ENCODE assay signal across 8 mouse cellular contexts in the genomic region with DNA sequence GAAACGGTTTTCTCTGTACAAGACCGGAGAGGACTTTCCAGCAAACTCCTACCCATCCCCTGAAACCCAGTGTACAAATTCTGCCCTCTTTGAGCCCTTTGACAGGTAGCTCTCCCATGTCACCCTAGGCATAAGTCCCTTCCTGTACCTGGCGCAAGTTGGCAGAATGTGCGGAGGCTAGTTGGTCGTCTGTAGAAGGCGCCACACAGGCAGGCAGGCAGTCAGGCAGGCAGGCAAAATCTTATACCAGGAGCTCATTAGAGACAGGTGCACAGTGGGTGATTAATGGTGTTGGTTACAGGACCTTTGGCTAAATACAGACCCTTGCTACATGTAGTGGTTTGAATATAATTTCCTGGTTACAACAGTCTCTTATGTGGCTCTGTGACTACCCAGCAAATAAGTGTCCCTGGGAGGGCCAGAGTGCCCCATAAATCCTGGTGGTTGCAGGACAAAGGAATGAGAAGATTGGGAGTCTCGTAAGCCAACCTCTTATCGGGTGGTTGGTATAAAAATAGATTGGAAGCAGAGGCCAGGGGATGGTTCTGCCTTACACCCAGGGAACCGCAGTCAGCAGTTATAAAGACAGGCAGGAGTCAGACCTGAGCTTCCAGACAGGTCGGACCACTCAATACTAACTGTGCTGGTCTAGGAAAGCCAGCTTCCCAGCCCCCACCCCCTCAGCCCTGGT. TPM values are rescaled to one million over a fixed set of nuclear protein-coding genes. Genes with fewer than 3 reads are reported as not detected.
DNase-seq lines count a peak whose midpoint lies in the region; ATAC-seq and TF ChIP-seq lines count a peak whose summit lies in the region.
"Had no signal": no experiment of that assay in that cellular context is flagged by ENCODE, and none has a peak within 500 bp of the region (broad histone marks: within the 10 kb centered on the region; RNA-seq: fewer than 3 reads in every experiment).

No protein-coding gene starts in this region.

- H3K36me3 ChIP-seq in C2C12 (ENCODE audit: control insufficient read depth, insufficient read depth) = no peaks in the 10 kb centered on the region
- no peaks in the 10 kb centered on the region; the same call in 1 of the 2 replicates for H3K36me3 ChIP-seq in heart, postnatal 0 days (replicated peaks; ENCODE audit: control insufficient read depth, insufficient read depth, low read length)
- no peaks in the 10 kb centered on the region for H3K36me3 ChIP-seq in liver, embryonic 13.5 days

- 25% methylated on average over 10 of the region's 10 CpGs for WGBS in heart, postnatal 0 days
- WGBS in liver, embryonic 13.5 days (ENCODE audit: insufficient replicate concordance) = 46% methylated on average over 10 of the region's 10 CpGs

- peaks cover 65% of the 10 kb centered on the region for H3K79me2 ChIP-seq in C2C12 (ENCODE audit: control insufficient read depth, insufficient read depth)

- H3K9me3 ChIP-seq in heart, postnatal 0 days (replicated peaks; ENCODE audit: control insufficient read depth, low read length) = no peaks in the 10 kb centered on the region; the same call in 1 of the 2 replicates
- 0 out of 2 replicates have a peak, but pooled peaks cover 5% of the 10 kb centered on the region for H3K9me3 ChIP-seq in liver, embryonic 13.5 days (replicated peaks)

- TF ChIP-seq EP300 in heart, postnatal 0 days (IDR thresholded peaks at IDR 0.05; ENCODE audit: low read depth) = peak; percentile 42; the same call in 1 of the 2 replicates

- peak; percentile 89 for DNase-seq in heart, postnatal 0 days (ENCODE audit: low spot score)
- no peak for DNase-seq in liver, embryonic 13.5 days
- no peak for DNase-seq in ovary, postnatal 14 days (ENCODE audit: low spot score)
- DNase-seq in layer of hippocampus, adult 18-20 months (ENCODE audit: low spot score in 2 of 2) = no peak
- no peak for DNase-seq in lung, postnatal 25 days (ENCODE audit: low spot score)

- TF ChIP-seq CTCF in C2C12 (IDR thresholded peaks at IDR 0.05; ENCODE audit: control insufficient read depth, insufficient read depth, insufficient read length) = no peak
- TF ChIP-seq CTCF in heart, postnatal 0 days (IDR thresholded peaks at IDR 0.05; ENCODE audit: low read depth) = 0 out of 2 replicates have a peak, but pooled peaks have one; percentile 12

- peaks cover 54% of the 10 kb centered on the region for H3K4me1 ChIP-seq in heart, postnatal 0 days (ENCODE audit: control insufficient read depth, insufficient read depth)
- peaks cover 15% of the 10 kb centered on the region for H3K4me1 ChIP-seq in liver, embryonic 13.5 days (replicated peaks)

- H3K9ac ChIP-seq in heart, postnatal 0 days (replicated peaks; ENCODE audit: low read depth, low read length) = peak overlapping the region; percentile 99
- no peak overlapping the region for H3K9ac ChIP-seq in liver, embryonic 13.5 days
- H3K9ac ChIP-seq: liver, embryonic 14.5 days had no signal

- H3K4me2 ChIP-seq in heart, postnatal 0 days (ENCODE audit: low read depth, low read length) = peak overlapping the region; percentile 92
- peak overlapping the region; percentile 78; the same call in 1 of the 2 replicates for H3K4me2 ChIP-seq in liver, embryonic 13.5 days

- no peak overlapping the region for H3K4me3 ChIP-seq in C2C12 (ENCODE audit: insufficient read depth, poor library complexity, severe bottlenecking)
- H3K4me3 ChIP-seq in heart, postnatal 0 days (ENCODE audit: low read depth, low read length) = peak overlapping the region; percentile 98
- H3K4me3 ChIP-seq in liver, embryonic 13.5 days (replicated peaks) = no peak overlapping the region; the same call in 1 of the 2 replicates

- 0 out of 2 replicates have a peak, but pooled peaks have one; percentile 7 for ATAC-seq in common myeloid progenitor, adult 5-6 weeks (replicated peaks; ENCODE audit: low read depth, poor library complexity, severe bottlenecking)
- ATAC-seq in heart, postnatal 0 days (ENCODE audit: insufficient read depth, low read depth) = peak; percentile 73
- ATAC-seq in liver, embryonic 13.5 days (ENCODE audit: low read depth) = no peak

- no peaks in the 10 kb centered on the region for H3K27me3 ChIP-seq in C2C12 (ENCODE audit: control insufficient read depth, insufficient read depth, insufficient read length)
- no peaks in the 10 kb centered on the region for H3K27me3 ChIP-seq in heart, postnatal 0 days (ENCODE audit: control insufficient read depth, insufficient read depth, low read length)
- peaks cover 36% of the 10 kb centered on the region for H3K27me3 ChIP-seq in liver, embryonic 13.5 days

- H3K79me3 ChIP-seq in C2C12 (ENCODE audit: low read depth) = peaks cover 46% of the 10 kb centered on the region

- no peak overlapping the region for H3ac ChIP-seq in C2C12 (ENCODE audit: control insufficient read depth, insufficient read length, low read depth)

- peak overlapping the region; percentile 98 for H3K27ac ChIP-seq in heart, postnatal 0 days (ENCODE audit: low read depth)
- no peak overlapping the region for H3K27ac ChIP-seq in liver, embryonic 13.5 days
- H3K27ac ChIP-seq: liver, embryonic 14.5 days had no signal

TF ChIP-seq in C2C12, 6 proteins besides CTCF, POLR2A, EP300 and RAD21:
- TF ChIP-seq MYOD1 (IDR thresholded peaks at IDR 0.05; ENCODE audit: control insufficient read depth, insufficient read length, low read depth) (peak; percentile 17), USF1 (IDR thresholded peaks at IDR 0.05; ENCODE audit: low read depth) (no peak)

RNA-seq across cellular contexts. Expression of a gene that starts 1.5 kb away (rescaled TPM):
- polyA plus RNA-seq in C2C12 (2012; fragmentation: generic; extraction: Trizol) = 74.1 TPM
- 117 and 166 TPM in 2 replicates for total RNA-seq in common myeloid progenitor, adult 5-6 weeks (2017)
- 120 and 135 TPM in 2 replicates for total RNA-seq in heart, postnatal 0 days (2014; rRNA removed; ENCODE audit: low replicate concordance)
- polyA plus RNA-seq in heart, postnatal 0 days (2015; fragmentation: Nextera tagmentation; extraction: Ambion mirVana) = 140 and 168 TPM in 2 replicates
- 12.9 and 15.9 TPM in 2 replicates for polyA plus RNA-seq in liver, embryonic 13.5 days (2015; fragmentation: Nextera tagmentation; extraction: Ambion mirVana)
- total RNA-seq in layer of hippocampus, adult 18-20 months (2021) = 10 to 100 TPM; 68.3 to 69.9 TPM

RNA-seq across cellular contexts. Expression of a gene that starts 30.6 kb away (rescaled TPM):
- polyA plus RNA-seq in C2C12 (2012; fragmentation: generic; extraction: Trizol) = 0.02 TPM
- 3.2 and 5.1 TPM in 2 replicates for total RNA-seq in common myeloid progenitor, adult 5-6 weeks (2017)
- total RNA-seq in heart, postnatal 0 days (2014; rRNA removed; ENCODE audit: low replicate concordance) = 7.1 and 8.4 TPM in 2 replicates
- polyA plus RNA-seq in heart, postnatal 0 days (2015; fragmentation: Nextera tagmentation; extraction: Ambion mirVana) = 5.1 and 5.6 TPM in 2 replicates
- 3.8 TPM in 2 replicates for polyA plus RNA-seq in liver, embryonic 13.5 days (2015; fragmentation: Nextera tagmentation; extraction: Ambion mirVana)
- not detected for total RNA-seq in layer of hippocampus, adult 18-20 months (2021)

RNA-seq across cellular contexts. Expression of a gene that starts 47.1 kb away (rescaled TPM):
- not detected for polyA plus RNA-seq in C2C12 (2012; fragmentation: generic; extraction: Trizol)
- total RNA-seq in common myeloid progenitor, adult 5-6 weeks (2017) = not detected in 2 replicates
- total RNA-seq in heart, postnatal 0 days (2014; rRNA removed; ENCODE audit: low replicate concordance) = not detected in 2 replicates
- polyA plus RNA-seq in heart, postnatal 0 days (2015; fragmentation: Nextera tagmentation; extraction: Ambion mirVana) = not detected in 2 replicates
- polyA plus RNA-seq in liver, embryonic 13.5 days (2015; fragmentation: Nextera tagmentation; extraction: Ambion mirVana) = 0.50 TPM in 1 of 2 replicates, not detected in the other
- not detected for total RNA-seq in layer of hippocampus, adult 18-20 months (2021)
- polyA plus RNA-seq: liver, embryonic 14.5 days had no signal
